In genomic region chr11:79306510-79306909, GRCm38 (mm10) we compare ENCODE assay signal across 9 mouse cellular contexts. TPM values are rescaled to one million over a fixed set of nuclear protein-coding genes. Genes with fewer than 3 reads are reported as not detected.
A peak's percentile ranks its signal among the peaks of the same experiment; 100 is the strongest.
DNase-seq lines count a peak whose midpoint lies in the region; ATAC-seq lines count a peak whose summit lies in the region.
"Had no signal": no experiment of that assay in that cellular context is flagged by ENCODE, and none has a peak within 500 bp of the region (broad histone marks: within the 10 kb centered on the region; RNA-seq: fewer than 3 reads in every experiment).

No protein-coding gene starts in this region.

- H3K27ac ChIP-seq in heart, embryonic 11.5 days (ENCODE audit: low read depth, low read length) = peak overlapping the region; percentile 70
- H3K27ac ChIP-seq in liver, embryonic 12.5 days = peak overlapping the region; percentile 63
- peak overlapping the region; percentile 50 for H3K27ac ChIP-seq in neural tube, embryonic 14.5 days (ENCODE audit: low read depth, low read length)
- H3K27ac ChIP-seq: liver, embryonic 14.5 days had no signal

- peaks cover 18% of the 10 kb centered on the region for H3K4me1 ChIP-seq in heart, embryonic 11.5 days (ENCODE audit: control insufficient read depth, insufficient read depth, low read length)
- peaks cover 34% of the 10 kb centered on the region for H3K4me1 ChIP-seq in liver, embryonic 12.5 days
- H3K4me1 ChIP-seq in neural tube, embryonic 14.5 days (ENCODE audit: control insufficient read depth, insufficient read depth, low read length) = no peaks in the 10 kb centered on the region; the same call in 1 of the 2 replicates

- peak overlapping the region; percentile 59; the same call in 1 of the 2 replicates for H3K9ac ChIP-seq in heart, embryonic 11.5 days (ENCODE audit: low read depth, low read length)
- H3K9ac ChIP-seq in liver, embryonic 12.5 days = no peak overlapping the region
- no peak overlapping the region for H3K9ac ChIP-seq in neural tube, embryonic 14.5 days (replicated peaks; ENCODE audit: low read depth, low read length)
- H3K9ac ChIP-seq: liver, embryonic 14.5 days had no signal

- DNase-seq in kidney, postnatal 10 days = peak; percentile 45
- no peak for DNase-seq in kidney, postnatal 25 days
- DNase-seq in embryo, embryonic 10.5 days (ENCODE audit: low spot score) = peak; percentile 57

- 36% methylated on average over 7 of the region's 7 CpGs for WGBS in heart, embryonic 11.5 days (ENCODE audit: insufficient replicate concordance)
- WGBS in liver, embryonic 12.5 days (ENCODE audit: insufficient replicate concordance) = 25% methylated on average over 7 of the region's 7 CpGs
- WGBS in neural tube, embryonic 14.5 days = 8% methylated on average over 7 of the region's 7 CpGs

- no peaks in the 10 kb centered on the region for H3K9me3 ChIP-seq in heart, embryonic 11.5 days (replicated peaks; ENCODE audit: control insufficient read depth, low read length)
- H3K9me3 ChIP-seq in liver, embryonic 12.5 days (replicated peaks) = no peaks in the 10 kb centered on the region
- H3K9me3 ChIP-seq in neural tube, embryonic 14.5 days (ENCODE audit: control insufficient read depth, low read length) = no peaks in the 10 kb centered on the region

- H3K4me2 ChIP-seq in heart, embryonic 11.5 days = no peak overlapping the region
- peak overlapping the region; percentile 30 for H3K4me2 ChIP-seq in liver, embryonic 12.5 days
- no peak overlapping the region; the same call in 1 of the 2 replicates for H3K4me2 ChIP-seq in neural tube, embryonic 14.5 days (ENCODE audit: low read depth, low read length)

- no peaks in the 10 kb centered on the region for H3K36me3 ChIP-seq in heart, embryonic 11.5 days (ENCODE audit: control insufficient read depth, insufficient read depth, low read length)
- no peaks in the 10 kb centered on the region for H3K36me3 ChIP-seq in liver, embryonic 12.5 days
- H3K36me3 ChIP-seq in neural tube, embryonic 14.5 days (ENCODE audit: control insufficient read depth, insufficient read depth, low read length) = no peaks in the 10 kb centered on the region

- peak; percentile 31; the same call in 1 of the 2 replicates for ATAC-seq in heart, embryonic 11.5 days (replicated peaks; ENCODE audit: insufficient number of reproducible peaks, low FRiP score, low TSS enrichment)
- no peak for ATAC-seq in liver, embryonic 12.5 days
- ATAC-seq in neural tube, embryonic 14.5 days (ENCODE audit: low read depth) = no peak
- no peak for ATAC-seq in megakaryocyte-erythroid progenitor cell, adult 5-6 weeks (replicated peaks; ENCODE audit: low FRiP score, low TSS enrichment, poor library complexity, severe bottlenecking)
- no peak for ATAC-seq in erythroblast, adult 5-6 weeks (replicated peaks; ENCODE audit: low FRiP score, poor library complexity, severe bottlenecking)

- H3K27me3 ChIP-seq in heart, embryonic 11.5 days (ENCODE audit: control insufficient read depth, insufficient read depth, low read length) = no peaks in the 10 kb centered on the region
- H3K27me3 ChIP-seq in liver, embryonic 12.5 days (replicated peaks) = no peaks in the 10 kb centered on the region
- H3K27me3 ChIP-seq in neural tube, embryonic 14.5 days (ENCODE audit: control insufficient read depth, insufficient read depth, low read length) = no peaks in the 10 kb centered on the region

- no peak overlapping the region for H3K4me3 ChIP-seq in heart, embryonic 11.5 days (ENCODE audit: low read depth, low read length)
- H3K4me3 ChIP-seq in liver, embryonic 12.5 days = no peak overlapping the region
- no peak overlapping the region for H3K4me3 ChIP-seq in neural tube, embryonic 14.5 days (ENCODE audit: low read depth, low read length)

RNA-seq across cellular contexts. Expression of gene Gm9964, which starts 9.8 kb away (rescaled TPM):
- polyA plus RNA-seq in heart, embryonic 11.5 days (2014; fragmentation: Nextera tagmentation; extraction: Ambion mirVana) = not detected in 2 replicates
- not detected in 2 replicates for polyA plus RNA-seq in liver, embryonic 12.5 days (2016; fragmentation: Nextera tagmentation; extraction: Ambion mirVana)
- polyA plus RNA-seq in neural tube, embryonic 14.5 days (2014; fragmentation: Nextera tagmentation; extraction: Ambion mirVana) = 0.29 TPM in 1 of 2 replicates, not detected in the other
- not detected in 2 replicates for total RNA-seq in megakaryocyte-erythroid progenitor cell, adult 5-6 weeks (2014; fragmentation: Nextera tagmentation)
- not detected in 2 replicates for total RNA-seq in megakaryocyte-erythroid progenitor cell, adult 5-6 weeks (2017)
- not detected in 2 replicates for total RNA-seq in erythroblast, adult 5-6 weeks (2015; ENCODE audit: low replicate concordance)
- total RNA-seq in erythroblast, adult 5-6 weeks (2017; ENCODE audit: low replicate concordance) = not detected in 2 replicates
- polyA plus RNA-seq: liver, embryonic 14.5 days had no signal

RNA-seq across cellular contexts. Expression of gene Nf1, which starts 33.0 kb away (rescaled TPM):
- polyA plus RNA-seq in heart, embryonic 11.5 days (2014; fragmentation: Nextera tagmentation; extraction: Ambion mirVana) = 6.1 and 9.6 TPM in 2 replicates
- polyA plus RNA-seq in liver, embryonic 12.5 days (2016; fragmentation: Nextera tagmentation; extraction: Ambion mirVana) = 2.3 and 2.5 TPM in 2 replicates
- polyA plus RNA-seq in neural tube, embryonic 14.5 days (2014; fragmentation: Nextera tagmentation; extraction: Ambion mirVana) = 12.9 and 19.6 TPM in 2 replicates
- total RNA-seq in megakaryocyte-erythroid progenitor cell, adult 5-6 weeks (2014; fragmentation: Nextera tagmentation) = 23.3 and 27.5 TPM in 2 replicates
- total RNA-seq in megakaryocyte-erythroid progenitor cell, adult 5-6 weeks (2017) = 10.6 and 11.7 TPM in 2 replicates
- 2.7 and 7.1 TPM in 2 replicates for total RNA-seq in erythroblast, adult 5-6 weeks (2015; ENCODE audit: low replicate concordance)
- total RNA-seq in erythroblast, adult 5-6 weeks (2017; ENCODE audit: low replicate concordance) = 2.1 and 2.5 TPM in 2 replicates

RNA-seq across cellular contexts. Expression of gene Wsb1, which starts 52.0 kb away (rescaled TPM):
- 196 and 230 TPM in 2 replicates for polyA plus RNA-seq in heart, embryonic 11.5 days (2014; fragmentation: Nextera tagmentation; extraction: Ambion mirVana)
- 56.4 and 61.6 TPM in 2 replicates for polyA plus RNA-seq in liver, embryonic 12.5 days (2016; fragmentation: Nextera tagmentation; extraction: Ambion mirVana)
- polyA plus RNA-seq in neural tube, embryonic 14.5 days (2014; fragmentation: Nextera tagmentation; extraction: Ambion mirVana) = 684 and 720 TPM in 2 replicates
- 45.0 and 45.9 TPM in 2 replicates for total RNA-seq in megakaryocyte-erythroid progenitor cell, adult 5-6 weeks (2014; fragmentation: Nextera tagmentation)
- total RNA-seq in megakaryocyte-erythroid progenitor cell, adult 5-6 weeks (2017) = 45.1 and 57.4 TPM in 2 replicates
- 41.7 and 48.3 TPM in 2 replicates for total RNA-seq in erythroblast, adult 5-6 weeks (2015; ENCODE audit: low replicate concordance)
- total RNA-seq in erythroblast, adult 5-6 weeks (2017; ENCODE audit: low replicate concordance) = 31.8 and 41.7 TPM in 2 replicates

Comparison
In these comparisons a context has a peak if more than half of its experiments do, and no peak if none do; other contexts are left out.
1. DNase-seq: peak in kidney, postnatal 10 days (single experiment) and embryo, embryonic 10.5 days (single experiment); none in kidney, postnatal 25 days (0 of 2).
2. Peak in every context shown above with its lines, with median percentiles within 50 percentile points of each other: H3K27ac ChIP-seq.